Mouse (Mus musculus): ENCODE measurements around the gene Copg1. TPM values are rescaled to one million over a fixed set of nuclear protein-coding genes. Genes with fewer than 3 reads are reported as not detected.

Gene Copg1
- polyA plus RNA-seq, 1 experiment from 2014 or later = 150 TPM

GRCm38 (mm10) chr6:87850155-87850899, 37.3 kb upstream of the Copg1 start:
- Histone ChIP-seq H3K9me3 (ENCODE audit: control insufficient read depth, low read length) (no peaks in the 10 kb centered on the region), H3K4me1 (ENCODE audit: control insufficient read depth, insufficient read depth, low read length) (0 out of 2 replicates have a peak, but pooled peaks cover 7% of the 10 kb centered on the region), H3K4me3 (ENCODE audit: low read depth, low read length) (peak overlapping the region; percentile 97), H3K27me3 (ENCODE audit: control insufficient read depth, insufficient read depth, low read length) (no peaks in the 10 kb centered on the region), H3K4me2 (ENCODE audit: low read depth, severe bottlenecking) (peak overlapping the region; percentile 78), H3K9ac (ENCODE audit: low read length) (peak overlapping the region; percentile 99), H3K27ac (replicated peaks; ENCODE audit: low read depth, low read length) (peak overlapping the region; percentile 75), H3K36me3 (ENCODE audit: control insufficient read depth, insufficient read depth, low read length) (peaks cover 5% of the 10 kb centered on the region)
- DNase-seq (ENCODE audit: low spot score) (peak; percentile 63), ATAC-seq (ENCODE audit: insufficient number of reproducible peaks, low FRiP score, low TSS enrichment, low read depth) (peak; percentile 69)
- WGBS = under 1% methylated on average over 69 of the region's 73 CpGs

- Histone ChIP-seq H3K4me1 (ENCODE audit: control insufficient read depth, insufficient read depth, low read length) (0 out of 2 replicates have a peak, but pooled peaks cover 7% of the 10 kb centered on the region), H3K9ac (ENCODE audit: low read length) (peak within 1 kb of the TSS; percentile 99), H3K4me3 (ENCODE audit: low read depth, low read length) (peak within 1 kb of the TSS; percentile 97), H3K4me2 (ENCODE audit: low read depth, severe bottlenecking) (peak within 1 kb of the TSS; percentile 78), H3K9me3 (ENCODE audit: control insufficient read depth, low read length) (no peaks in the 10 kb centered on the region), H3K27ac (replicated peaks; ENCODE audit: low read depth, low read length) (peak within 1 kb of the TSS; percentile 89), H3K27me3 (ENCODE audit: control insufficient read depth, insufficient read depth, low read length) (no peaks in the 10 kb centered on the region), H3K36me3 (ENCODE audit: control insufficient read depth, insufficient read depth, low read length) (peaks cover 2% of the 10 kb centered on the region; the same call in 1 of the 2 replicates)
- ATAC-seq (ENCODE audit: insufficient number of reproducible peaks, low FRiP score, low TSS enrichment, low read depth) (peak; percentile 97), DNase-seq (ENCODE audit: low spot score) (peak; percentile 98)
- under 1% methylated on average over 55 of the region's 55 CpGs for WGBS
Measured at GRCm38 (mm10) chr6:87850900-87851614, 36.6 kb upstream of the Copg1 start, which contains the start of gene Cnbp. Gene Cnbp (minus strand): TSS chr6:87851106.

GRCm38 (mm10) chr6:87851871-87852270, 35.7 kb upstream of the Copg1 start:
- H3K36me3 ChIP-seq (ENCODE audit: control insufficient read depth, insufficient read depth, low read length) = peaks cover 2% of the 10 kb centered on the region; the same call in 1 of the 2 replicates
- 84% methylated on average over 6 of the region's 6 CpGs for WGBS
- DNase-seq (ENCODE audit: low spot score) = no peak
- no peak overlapping the region for H3K4me2 ChIP-seq (ENCODE audit: low read depth, severe bottlenecking)
- ATAC-seq (ENCODE audit: insufficient number of reproducible peaks, low FRiP score, low TSS enrichment, low read depth) = no peak
- no peak overlapping the region for H3K4me3 ChIP-seq (ENCODE audit: low read depth, low read length)
- no peaks in the 10 kb centered on the region for H3K9me3 ChIP-seq (ENCODE audit: control insufficient read depth, low read length)
- no peak overlapping the region for H3K27ac ChIP-seq (replicated peaks; ENCODE audit: low read depth, low read length)
- H3K4me1 ChIP-seq (ENCODE audit: control insufficient read depth, insufficient read depth, low read length) = 0 out of 2 replicates have a peak, but pooled peaks cover 7% of the 10 kb centered on the region
- H3K9ac ChIP-seq (ENCODE audit: low read length) = no peak overlapping the region
- H3K27me3 ChIP-seq (ENCODE audit: control insufficient read depth, insufficient read depth, low read length) = no peaks in the 10 kb centered on the region

- Histone ChIP-seq H3K27ac (replicated peaks; ENCODE audit: low read depth, low read length) (no peak overlapping the region), H3K27me3 (ENCODE audit: control insufficient read depth, insufficient read depth, low read length) (no peaks in the 10 kb centered on the region), H3K4me3 (ENCODE audit: low read depth, low read length) (no peak overlapping the region), H3K4me2 (ENCODE audit: low read depth, severe bottlenecking) (no peak overlapping the region), H3K9me3 (ENCODE audit: control insufficient read depth, low read length) (no peaks in the 10 kb centered on the region), H3K4me1 (ENCODE audit: control insufficient read depth, insufficient read depth, low read length) (0 out of 2 replicates have a peak, but pooled peaks cover 4% of the 10 kb centered on the region), H3K36me3 (ENCODE audit: control insufficient read depth, insufficient read depth, low read length) (no peaks in the 10 kb centered on the region), H3K9ac (ENCODE audit: low read length) (no peak overlapping the region)
- DNase-seq (ENCODE audit: low spot score) (no peak), ATAC-seq (ENCODE audit: insufficient number of reproducible peaks, low FRiP score, low TSS enrichment, low read depth) (no peak)
- WGBS = 88% methylated on average over 4 of the region's 4 CpGs
Measured at GRCm38 (mm10) chr6:87853446-87853845, 34.2 kb upstream of the Copg1 start.

- Histone ChIP-seq H3K36me3 (ENCODE audit: control insufficient read depth, insufficient read depth, low read length) (no peaks in the 10 kb centered on the region), H3K27me3 (ENCODE audit: control insufficient read depth, insufficient read depth, low read length) (no peaks in the 10 kb centered on the region), H3K4me2 (ENCODE audit: low read depth, severe bottlenecking) (no peak overlapping the region), H3K4me1 (ENCODE audit: control insufficient read depth, insufficient read depth, low read length) (no peaks in the 10 kb centered on the region), H3K4me3 (ENCODE audit: low read depth, low read length) (no peak overlapping the region), H3K27ac (replicated peaks; ENCODE audit: low read depth, low read length) (no peak overlapping the region), H3K9ac (ENCODE audit: low read length) (no peak overlapping the region), H3K9me3 (ENCODE audit: control insufficient read depth, low read length) (no peaks in the 10 kb centered on the region)
- no peak for ATAC-seq (ENCODE audit: insufficient number of reproducible peaks, low FRiP score, low TSS enrichment, low read depth)
- 69% methylated on average over 1 of the region's 1 CpGs for WGBS
- no peak for DNase-seq (ENCODE audit: low spot score)
Measured at GRCm38 (mm10) chr6:87857071-87857470, 30.5 kb upstream of the Copg1 start.

- H3K36me3 ChIP-seq (ENCODE audit: control insufficient read depth, insufficient read depth, low read length) = no peaks in the 10 kb centered on the region
- H3K4me3 ChIP-seq (ENCODE audit: low read depth, low read length) = no peak overlapping the region
- DNase-seq (ENCODE audit: low spot score) = no peak
- H3K9ac ChIP-seq (ENCODE audit: low read length) = no peak overlapping the region
- no peaks in the 10 kb centered on the region for H3K9me3 ChIP-seq (ENCODE audit: control insufficient read depth, low read length)
- no peak overlapping the region for H3K4me2 ChIP-seq (ENCODE audit: low read depth, severe bottlenecking)
- 87% methylated on average over 6 of the region's 6 CpGs for WGBS
- H3K27ac ChIP-seq (replicated peaks; ENCODE audit: low read depth, low read length) = no peak overlapping the region
- H3K27me3 ChIP-seq (ENCODE audit: control insufficient read depth, insufficient read depth, low read length) = no peaks in the 10 kb centered on the region
- ATAC-seq (ENCODE audit: insufficient number of reproducible peaks, low FRiP score, low TSS enrichment, low read depth) = no peak
- no peaks in the 10 kb centered on the region for H3K4me1 ChIP-seq (ENCODE audit: control insufficient read depth, insufficient read depth, low read length)
Measured at GRCm38 (mm10) chr6:87866211-87866610, 21.4 kb upstream of the Copg1 start.

GRCm38 (mm10) chr6:87867256-87867655, 20.4 kb upstream of the Copg1 start:
- Histone ChIP-seq H3K4me1 (ENCODE audit: control insufficient read depth, insufficient read depth, low read length) (no peaks in the 10 kb centered on the region), H3K36me3 (ENCODE audit: control insufficient read depth, insufficient read depth, low read length) (no peaks in the 10 kb centered on the region), H3K4me2 (ENCODE audit: low read depth, severe bottlenecking) (no peak overlapping the region), H3K27ac (replicated peaks; ENCODE audit: low read depth, low read length) (no peak overlapping the region), H3K27me3 (ENCODE audit: control insufficient read depth, insufficient read depth, low read length) (no peaks in the 10 kb centered on the region), H3K4me3 (ENCODE audit: low read depth, low read length) (no peak overlapping the region), H3K9me3 (ENCODE audit: control insufficient read depth, low read length) (no peaks in the 10 kb centered on the region), H3K9ac (ENCODE audit: low read length) (no peak overlapping the region)
- 69% methylated on average over 2 of the region's 2 CpGs for WGBS
- no peak for ATAC-seq (ENCODE audit: insufficient number of reproducible peaks, low FRiP score, low TSS enrichment, low read depth)
- no peak for DNase-seq (ENCODE audit: low spot score)

- Histone ChIP-seq H3K9ac (ENCODE audit: low read length) (no peak overlapping the region), H3K4me3 (ENCODE audit: low read depth, low read length) (no peak overlapping the region), H3K27me3 (ENCODE audit: control insufficient read depth, insufficient read depth, low read length) (no peaks in the 10 kb centered on the region), H3K4me1 (ENCODE audit: control insufficient read depth, insufficient read depth, low read length) (no peaks in the 10 kb centered on the region), H3K36me3 (ENCODE audit: control insufficient read depth, insufficient read depth, low read length) (no peaks in the 10 kb centered on the region), H3K4me2 (ENCODE audit: low read depth, severe bottlenecking) (no peak overlapping the region), H3K27ac (replicated peaks; ENCODE audit: low read depth, low read length) (no peak overlapping the region), H3K9me3 (ENCODE audit: control insufficient read depth, low read length) (no peaks in the 10 kb centered on the region)
- no peak for ATAC-seq (ENCODE audit: insufficient number of reproducible peaks, low FRiP score, low TSS enrichment, low read depth)
- DNase-seq (ENCODE audit: low spot score) = no peak
- WGBS = 78% methylated on average over 9 of the region's 9 CpGs
Measured at GRCm38 (mm10) chr6:87868871-87869506, 18.6 kb upstream of the Copg1 start.
